8 mouse cellular contexts compared by ENCODE assay signal in the genomic region with DNA sequence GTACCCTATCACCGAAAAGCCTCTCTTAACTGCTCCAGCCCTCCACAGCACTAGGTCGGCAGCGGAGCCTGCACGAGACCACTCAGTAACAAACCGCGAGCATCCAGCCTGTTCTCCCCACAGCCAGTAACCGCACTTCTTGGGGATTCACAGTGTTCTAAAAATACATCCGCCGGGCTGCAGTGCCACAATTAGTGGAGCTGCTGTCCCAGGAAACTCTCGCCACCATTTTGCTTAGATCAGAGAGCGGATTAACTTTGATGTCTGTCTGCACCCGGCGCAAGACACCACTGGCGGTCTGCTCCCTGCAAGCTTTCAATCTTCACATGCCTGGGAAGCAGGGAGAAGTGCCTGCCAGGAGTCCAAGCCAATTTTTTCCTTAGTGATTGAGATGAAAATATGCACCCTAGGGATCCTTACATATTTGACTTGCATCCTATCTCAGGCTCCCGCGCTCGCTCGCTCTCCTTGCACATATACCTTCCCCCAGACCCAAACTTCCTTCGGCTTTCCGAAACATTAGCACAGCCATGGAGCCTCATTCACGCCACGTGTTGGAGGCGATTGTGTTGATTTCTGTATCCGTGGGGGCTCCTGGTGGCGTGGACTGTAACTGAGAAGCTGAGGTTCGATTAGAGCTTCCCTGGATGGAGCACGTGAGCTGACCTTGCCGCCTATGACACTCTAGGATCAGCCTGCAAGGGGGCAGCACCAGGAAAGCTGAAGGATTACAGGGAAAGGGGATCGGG. TPM values are rescaled to one million over a fixed set of nuclear protein-coding genes. Genes with fewer than 3 reads are reported as not detected.
DNase-seq lines count a peak whose midpoint lies in the region; ATAC-seq lines count a peak whose summit lies in the region.

No protein-coding gene starts in this region.

- 4% methylated on average over 29 of the region's 29 CpGs for WGBS in hindbrain, embryonic 10.5 days
- WGBS in liver, embryonic 11.5 days, result 4% methylated on average over 29 of the region's 29 CpGs
- WGBS in neural tube, embryonic 13.5 days, result 5% methylated on average over 29 of the region's 29 CpGs

- no peaks in the 10 kb centered on the region for H3K36me3 ChIP-seq in hindbrain, embryonic 10.5 days
- no peaks in the 10 kb centered on the region for H3K36me3 ChIP-seq in liver, embryonic 11.5 days (ENCODE audit: control insufficient read depth, insufficient read depth, low read length)
- no peaks in the 10 kb centered on the region for H3K36me3 ChIP-seq in neural tube, embryonic 13.5 days

- intact Hi-C loops in gastrocnemius, postnatal 14 days (cut with DNase I; ENCODE audit: low total_unique reads), result no loop called here

- peak; percentile 30 for DNase-seq in gastrocnemius, adult 18-20 months (ENCODE audit: low spot score)
- no peak for DNase-seq in gastrocnemius, postnatal 14 days
- peak; percentile 57 for DNase-seq in hindbrain, embryonic 10.5 days (ENCODE audit: low spot score)
- DNase-seq in liver, embryonic 11.5 days (ENCODE audit: low spot score), result peak; percentile 53
- DNase-seq in ovary, postnatal 14 days (ENCODE audit: low spot score), result no peak

- peaks cover 27% of the 10 kb centered on the region for H3K4me1 ChIP-seq in hindbrain, embryonic 10.5 days (replicated peaks)
- no peaks in the 10 kb centered on the region for H3K4me1 ChIP-seq in liver, embryonic 11.5 days (replicated peaks; ENCODE audit: control insufficient read depth, insufficient read depth, low read length)
- H3K4me1 ChIP-seq in neural tube, embryonic 13.5 days (replicated peaks), result peaks cover 18% of the 10 kb centered on the region

- peaks cover 58% of the 10 kb centered on the region for H3K27me3 ChIP-seq in hindbrain, embryonic 10.5 days (ENCODE audit: insufficient read depth, poor library complexity, severe bottlenecking)
- peaks cover 27% of the 10 kb centered on the region for H3K27me3 ChIP-seq in liver, embryonic 11.5 days (replicated peaks; ENCODE audit: control insufficient read depth, insufficient read depth, low read length)
- H3K27me3 ChIP-seq in neural tube, embryonic 13.5 days, result peaks cover 20% of the 10 kb centered on the region

- H3K9me3 ChIP-seq in hindbrain, embryonic 10.5 days, result no peaks in the 10 kb centered on the region
- no peaks in the 10 kb centered on the region for H3K9me3 ChIP-seq in liver, embryonic 11.5 days (ENCODE audit: control insufficient read depth, low read length)
- no peaks in the 10 kb centered on the region for H3K9me3 ChIP-seq in neural tube, embryonic 13.5 days

- peak overlapping the region; percentile 79 for H3K4me2 ChIP-seq in liver, embryonic 11.5 days
- peak overlapping the region; percentile 66 for H3K4me2 ChIP-seq in neural tube, embryonic 13.5 days

- H3K27ac ChIP-seq in hindbrain, embryonic 10.5 days, result peak overlapping the region; percentile 59
- H3K27ac ChIP-seq in liver, embryonic 11.5 days (ENCODE audit: low read depth, low read length), result no peak overlapping the region
- no peak overlapping the region for H3K27ac ChIP-seq in neural tube, embryonic 13.5 days (replicated peaks)

- H3K9ac ChIP-seq in liver, embryonic 11.5 days (ENCODE audit: low read depth, low read length), result peak overlapping the region; percentile 34; the same call in 1 of the 2 replicates
- peak overlapping the region; percentile 60 for H3K9ac ChIP-seq in neural tube, embryonic 13.5 days

- ATAC-seq in CD4-positive, CD25-positive, alpha-beta regulatory T cell, adult 4 months, result peak; percentile 83
- ATAC-seq in common myeloid progenitor, adult 5-6 weeks (replicated peaks; ENCODE audit: low read depth, poor library complexity, severe bottlenecking), result peak; percentile 78
- ATAC-seq in liver, embryonic 11.5 days (replicated peaks; ENCODE audit: low FRiP score), result no peak
- ATAC-seq in neural tube, embryonic 13.5 days (ENCODE audit: low read depth), result peak; percentile 62

- H3K4me3 ChIP-seq in hindbrain, embryonic 10.5 days, result peak overlapping the region; percentile 52
- peak overlapping the region; percentile 35 for H3K4me3 ChIP-seq in liver, embryonic 11.5 days (ENCODE audit: low read depth, low read length)
- peak overlapping the region; percentile 35 for H3K4me3 ChIP-seq in neural tube, embryonic 13.5 days

RNA-seq across cellular contexts. Expression of a gene that starts 8.7 kb away (rescaled TPM):
- total RNA-seq in gastrocnemius, adult 18-20 months (2021), result 10 to 100 TPM; 51.0 to 57.7 TPM
- total RNA-seq in gastrocnemius, postnatal 14 days (2021), result 10 to 100 TPM; 75.4 to 80.1 TPM
- 100 to 1,000 TPM; 104 to 116 TPM for polyA plus RNA-seq in CD4-positive, CD25-positive, alpha-beta regulatory T cell, adult 4 months (2017; shearing (Covaris generic))
- total RNA-seq in common myeloid progenitor, adult 5-6 weeks (2017), result 50.9 and 60.2 TPM in 2 replicates
- 67.8 and 74.2 TPM in 2 replicates for polyA plus RNA-seq in hindbrain, embryonic 10.5 days (2016; fragmentation: Nextera tagmentation; extraction: Ambion mirVana)
- 64.4 and 70.2 TPM in 2 replicates for polyA plus RNA-seq in liver, embryonic 11.5 days (2014; fragmentation: Nextera tagmentation; extraction: Ambion mirVana)
- 81.1 and 85.5 TPM in 2 replicates for polyA plus RNA-seq in neural tube, embryonic 13.5 days (2015; fragmentation: Nextera tagmentation; extraction: Ambion mirVana)

RNA-seq across cellular contexts. Expression of a gene that starts 44.5 kb away (rescaled TPM):
- 10 to 100 TPM; 52.0 to 54.8 TPM for total RNA-seq in gastrocnemius, adult 18-20 months (2021)
- 10 to 100 TPM; 65.3 to 75.4 TPM for total RNA-seq in gastrocnemius, postnatal 14 days (2021)
- under 1 TPM in 1 of 2 experiments, not detected in 1; 0.09 TPM for polyA plus RNA-seq in CD4-positive, CD25-positive, alpha-beta regulatory T cell, adult 4 months (2017; shearing (Covaris generic))
- total RNA-seq in common myeloid progenitor, adult 5-6 weeks (2017), result not detected in 2 replicates
- 2.3 and 2.7 TPM in 2 replicates for polyA plus RNA-seq in hindbrain, embryonic 10.5 days (2016; fragmentation: Nextera tagmentation; extraction: Ambion mirVana)
- polyA plus RNA-seq in liver, embryonic 11.5 days (2014; fragmentation: Nextera tagmentation; extraction: Ambion mirVana), result 0.27 and 0.52 TPM in 2 replicates
- polyA plus RNA-seq in neural tube, embryonic 13.5 days (2015; fragmentation: Nextera tagmentation; extraction: Ambion mirVana), result 5.8 and 5.9 TPM in 2 replicates

Comparison
In these comparisons a context has a peak if more than half of its experiments do, and no peak if none do; other contexts are left out.
1. DNase-seq: peak in gastrocnemius, adult 18-20 months (single experiment), hindbrain, embryonic 10.5 days (single experiment) and liver, embryonic 11.5 days (single experiment); none in gastrocnemius, postnatal 14 days (single experiment) and ovary, postnatal 14 days (single experiment).
2. Peak in every context shown above with its lines, with median percentiles within 50 percentile points of each other: H3K4me3 ChIP-seq.